Mouse (Mus musculus) liver, adult 2 months (tissue): ENCODE results near the gene Pdia4.

Source experiments
- CTCF ChIP-seq: fragments of 200-500 bp; IDR thresholded peaks from 2 replicates; pipeline ENCODE4 v1.5.1; 2011; ENCODE audit warnings: low read depth, low read length, control low read depth
- POLR2A ChIP-seq: fragments of 200-500 bp; IDR thresholded peaks from 2 replicates; pipeline ENCODE4 v1.6.1; 2011; ENCODE audit warnings: low read length, control low read depth; ENCODE audit not compliant: insufficient read depth; ENCODE audit errors: extremely low read depth

- TF ChIP-seq POLR2A, result no peak
- no peak for TF ChIP-seq CTCF
These were observed 1.9 kb downstream of the Pdia4 start for GRCm38 (mm10) chr6:47811324-47811723.
